Mouse (Mus musculus): ENCODE data around the gene Ccpg1os. TPM values are rescaled to one million over a fixed set of nuclear protein-coding genes. Genes with fewer than 3 reads are reported as not detected.

Gene Ccpg1os
- polyA plus RNA-seq (2014; fragmentation: Nextera tagmentation; extraction: Ambion mirVana) = 26.0 and 28.2 TPM in 2 replicates

DNA sequence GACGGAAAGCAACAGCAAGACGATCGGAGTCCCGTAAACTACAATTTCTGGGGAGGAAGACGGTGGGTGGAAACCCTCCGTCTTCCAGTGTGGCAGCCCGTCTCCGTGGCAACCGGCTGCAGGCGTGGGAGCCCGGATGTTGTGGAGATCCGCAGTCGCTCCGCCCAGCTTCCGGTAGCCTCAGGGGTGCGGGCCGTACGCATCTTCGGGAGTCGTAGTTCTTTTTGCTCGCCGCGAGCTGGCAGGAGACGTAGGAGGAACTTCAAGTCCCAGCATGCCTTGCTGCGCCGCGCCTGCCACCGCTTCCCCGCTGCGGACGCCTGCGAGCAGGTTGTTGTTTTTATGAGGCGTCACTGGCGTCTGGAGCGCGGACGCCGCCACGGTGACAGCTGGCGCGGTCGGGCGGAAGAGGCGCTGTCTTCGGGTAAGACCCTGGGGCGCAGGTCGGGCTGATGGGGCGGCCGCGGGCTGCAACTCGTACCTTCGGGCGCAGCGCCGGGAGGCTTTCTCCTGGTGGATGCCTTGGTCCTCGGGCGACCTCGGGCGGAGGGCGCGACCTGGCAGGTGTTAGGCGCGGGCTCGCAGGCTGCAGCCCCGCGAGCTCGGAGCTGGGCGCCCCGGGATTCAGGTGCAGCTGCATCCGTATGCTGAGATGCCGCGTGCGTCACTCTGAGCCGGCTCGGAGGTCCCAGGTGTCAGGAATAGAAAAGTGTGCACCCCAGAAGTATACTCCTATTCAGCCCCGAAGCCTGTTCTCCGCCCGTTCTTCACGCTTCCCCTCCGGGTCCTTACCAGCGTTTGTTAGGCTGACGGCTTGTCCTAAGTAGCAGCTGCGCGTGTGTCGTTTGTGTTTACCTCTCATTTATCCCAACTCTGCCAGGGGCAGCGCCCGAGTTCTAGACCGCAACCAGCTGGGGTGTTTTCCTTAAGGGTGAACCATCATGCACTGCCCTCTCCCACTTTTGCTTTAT lies at the start of gene Ccpg1os, which contains the start of gene Ccpg1:
Gene Ccpg1os, minus strand, starts transcription at position 133 of the 971 bp plus-strand sequence.
Gene Ccpg1, plus strand, starts transcription at position 180 of the 971 bp plus-strand sequence.
- peak within 1 kb of the TSS; percentile 88 for H3K4me2 ChIP-seq (ENCODE audit: low read length)
- peak within 1 kb of the TSS; percentile 86 for H3K9ac ChIP-seq (ENCODE audit: low read length)
- peak within 1 kb of the TSS; percentile 81 for H3K4me3 ChIP-seq (ENCODE audit: low read depth, low read length)
- H3K36me3 ChIP-seq (ENCODE audit: control insufficient read depth, insufficient read depth, low read length) = no peaks in the 10 kb centered on the region
- WGBS = under 1% methylated on average over 87 of the region's 88 CpGs
- H3K9me3 ChIP-seq (replicated peaks; ENCODE audit: control insufficient read depth, low read length) = no peaks in the 10 kb centered on the region
- H3K4me1 ChIP-seq (ENCODE audit: control insufficient read depth, insufficient read depth, low read length) = peaks cover 9% of the 10 kb centered on the region
- ATAC-seq (peak; percentile 100), DNase-seq (ENCODE audit: low spot score) (peak; percentile 99)
- H3K27me3 ChIP-seq (replicated peaks; ENCODE audit: control insufficient read depth, insufficient read depth, low read length) = no peaks in the 10 kb centered on the region
- H3K27ac ChIP-seq (ENCODE audit: low read depth, low read length) = peak within 1 kb of the TSS; percentile 88

DNA sequence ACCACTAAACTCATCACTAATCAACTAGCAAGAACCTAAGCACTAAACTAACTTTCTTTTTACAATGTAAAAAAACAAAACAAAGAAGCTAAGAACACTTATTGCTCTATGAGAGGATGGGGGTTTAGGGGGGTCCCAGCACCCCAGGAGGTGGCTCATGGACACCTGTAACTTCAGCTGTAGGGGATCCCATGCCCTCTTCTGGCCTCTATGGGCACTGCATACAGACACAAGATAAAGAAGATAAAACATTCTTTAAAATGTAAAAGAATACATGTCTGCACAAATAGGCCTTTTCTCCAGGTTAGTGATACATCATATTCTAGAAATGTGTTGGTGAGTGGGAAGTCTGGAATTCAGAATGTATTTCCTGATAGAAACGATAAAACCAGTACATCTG lies 48.2 kb upstream of the Ccpg1os start:
- Histone ChIP-seq H3K4me2 (ENCODE audit: low read length) (no peak overlapping the region), H3K4me3 (ENCODE audit: low read depth, low read length) (no peak overlapping the region), H3K9me3 (replicated peaks; ENCODE audit: control insufficient read depth, low read length) (no peaks in the 10 kb centered on the region), H3K36me3 (ENCODE audit: control insufficient read depth, insufficient read depth, low read length) (peaks cover 44% of the 10 kb centered on the region), H3K27ac (ENCODE audit: low read depth, low read length) (no peak overlapping the region), H3K27me3 (replicated peaks; ENCODE audit: control insufficient read depth, insufficient read depth, low read length) (no peaks in the 10 kb centered on the region), H3K4me1 (ENCODE audit: control insufficient read depth, insufficient read depth, low read length) (no peaks in the 10 kb centered on the region), H3K9ac (ENCODE audit: low read length) (no peak overlapping the region)
- ATAC-seq (no peak), DNase-seq (ENCODE audit: low spot score) (no peak)
- WGBS = 94% methylated on average over 1 of the region's 1 CpGs

DNA sequence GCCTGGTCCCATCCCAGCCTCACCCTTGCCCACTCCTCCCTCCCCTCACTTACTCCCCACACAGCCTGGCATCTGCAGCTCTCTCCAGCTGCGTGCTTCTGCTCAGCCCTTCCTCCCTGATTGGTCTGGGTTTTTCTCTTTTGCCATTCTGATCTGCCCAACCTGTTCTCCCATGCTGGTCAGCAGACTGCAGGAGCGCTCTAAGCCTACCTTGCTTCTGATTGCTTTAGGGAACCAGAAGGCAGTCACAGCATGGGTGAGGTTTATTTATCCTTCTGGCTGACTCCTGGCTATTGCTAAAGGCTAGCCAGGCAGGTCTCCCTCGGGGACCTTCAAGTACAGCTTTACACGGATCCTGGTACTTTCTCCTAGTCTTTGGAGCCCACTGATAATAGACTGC lies 46.2 kb upstream of the Ccpg1os start:
- Histone ChIP-seq H3K27ac (ENCODE audit: low read depth, low read length) (no peak overlapping the region), H3K4me1 (ENCODE audit: control insufficient read depth, insufficient read depth, low read length) (no peaks in the 10 kb centered on the region), H3K4me2 (ENCODE audit: low read length) (no peak overlapping the region), H3K27me3 (replicated peaks; ENCODE audit: control insufficient read depth, insufficient read depth, low read length) (no peaks in the 10 kb centered on the region), H3K4me3 (ENCODE audit: low read depth, low read length) (no peak overlapping the region), H3K36me3 (ENCODE audit: control insufficient read depth, insufficient read depth, low read length) (peaks cover 45% of the 10 kb centered on the region), H3K9me3 (replicated peaks; ENCODE audit: control insufficient read depth, low read length) (no peaks in the 10 kb centered on the region), H3K9ac (ENCODE audit: low read length) (no peak overlapping the region)
- DNase-seq (ENCODE audit: low spot score) (no peak), ATAC-seq (no peak)
- 84% methylated on average over 4 of the region's 4 CpGs for WGBS

DNA sequence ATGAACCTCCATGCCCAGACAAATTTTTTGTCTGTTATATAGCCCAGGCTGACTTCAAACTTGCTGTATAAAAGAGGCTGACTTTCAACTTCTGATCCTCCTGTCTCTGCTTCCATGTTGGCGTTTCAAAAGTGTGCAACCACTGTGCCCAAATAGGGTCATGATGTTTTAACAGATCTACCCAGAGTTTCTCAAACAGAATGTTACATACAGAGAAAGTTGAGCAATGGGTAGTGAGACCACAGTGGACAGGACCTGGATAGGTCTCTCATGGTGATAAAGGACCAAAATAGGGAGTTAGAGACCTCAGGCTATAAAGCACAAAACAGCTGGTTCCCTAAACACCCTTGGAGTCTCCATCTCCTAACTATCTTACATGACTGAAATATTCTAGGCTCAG lies 45.3 kb upstream of the Ccpg1os start:
- DNase-seq (ENCODE audit: low spot score) (no peak), ATAC-seq (no peak)
- no peaks in the 10 kb centered on the region for H3K4me1 ChIP-seq (ENCODE audit: control insufficient read depth, insufficient read depth, low read length)
- 92% methylated on average over 1 of the region's 1 CpGs for WGBS
- H3K4me3 ChIP-seq (ENCODE audit: low read depth, low read length) = no peak overlapping the region
- peaks cover 45% of the 10 kb centered on the region for H3K36me3 ChIP-seq (ENCODE audit: control insufficient read depth, insufficient read depth, low read length)
- H3K9me3 ChIP-seq (replicated peaks; ENCODE audit: control insufficient read depth, low read length) = no peaks in the 10 kb centered on the region
- no peak overlapping the region for H3K9ac ChIP-seq (ENCODE audit: low read length)
- H3K27ac ChIP-seq (ENCODE audit: low read depth, low read length) = no peak overlapping the region
- H3K4me2 ChIP-seq (ENCODE audit: low read length) = no peak overlapping the region
- H3K27me3 ChIP-seq (replicated peaks; ENCODE audit: control insufficient read depth, insufficient read depth, low read length) = no peaks in the 10 kb centered on the region

DNA sequence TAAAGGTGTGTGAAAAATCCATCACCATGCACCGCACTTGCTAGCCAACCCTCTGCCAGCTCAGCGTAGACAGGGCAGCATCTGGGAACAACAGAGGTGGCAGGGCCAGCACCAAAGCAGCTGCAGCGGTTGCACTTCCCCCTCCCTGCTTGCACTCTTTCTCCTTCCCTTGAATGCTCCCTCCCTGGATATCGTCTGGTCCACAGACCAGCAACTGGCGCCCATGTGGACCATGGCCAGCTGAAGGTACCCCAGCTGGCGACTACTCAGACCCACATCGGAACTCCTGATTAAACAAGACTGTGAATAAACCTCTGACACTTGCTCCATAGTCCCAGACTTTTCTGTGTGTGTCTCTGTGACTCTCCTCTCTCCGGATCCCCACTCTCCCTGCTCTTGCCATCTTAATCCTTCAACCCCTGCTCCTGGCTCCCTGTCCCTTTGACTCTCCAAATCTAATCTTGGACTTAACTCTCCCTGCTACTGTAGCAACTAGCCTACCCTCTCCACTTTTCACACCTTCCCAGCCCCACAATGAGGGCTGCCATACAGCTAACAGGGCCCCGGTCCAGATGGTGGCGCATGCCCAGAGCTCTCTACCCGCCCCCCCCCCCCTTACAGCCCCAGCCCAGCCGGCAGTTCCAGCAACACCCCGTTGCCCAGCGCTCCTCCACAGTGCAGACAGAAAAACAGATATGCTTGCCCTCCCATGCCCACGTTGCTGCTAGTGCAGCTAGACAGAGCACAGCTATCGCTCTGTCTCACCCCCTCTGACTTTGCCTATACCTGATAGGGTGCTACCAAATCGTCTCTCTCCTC lies 40.8 kb upstream of the Ccpg1os start:
- H3K4me1 ChIP-seq (ENCODE audit: control insufficient read depth, insufficient read depth, low read length) = no peaks in the 10 kb centered on the region
- H3K36me3 ChIP-seq (ENCODE audit: control insufficient read depth, insufficient read depth, low read length) = peaks cover 24% of the 10 kb centered on the region; the same call in 1 of the 2 replicates
- H3K9me3 ChIP-seq (replicated peaks; ENCODE audit: control insufficient read depth, low read length) = no peaks in the 10 kb centered on the region
- WGBS = 22% methylated on average over 17 of the region's 17 CpGs
- H3K27ac ChIP-seq (ENCODE audit: low read depth, low read length) = peak overlapping the region; percentile 65
- H3K27me3 ChIP-seq (replicated peaks; ENCODE audit: control insufficient read depth, insufficient read depth, low read length) = no peaks in the 10 kb centered on the region
- DNase-seq (ENCODE audit: low spot score) = peak; percentile 66
- no peak overlapping the region for H3K4me3 ChIP-seq (ENCODE audit: low read depth, low read length)
- no peak overlapping the region for H3K9ac ChIP-seq (ENCODE audit: low read length)
- peak; percentile 92 for ATAC-seq
- peak overlapping the region; percentile 16; the same call in 1 of the 2 replicates for H3K4me2 ChIP-seq (ENCODE audit: low read length)

DNA sequence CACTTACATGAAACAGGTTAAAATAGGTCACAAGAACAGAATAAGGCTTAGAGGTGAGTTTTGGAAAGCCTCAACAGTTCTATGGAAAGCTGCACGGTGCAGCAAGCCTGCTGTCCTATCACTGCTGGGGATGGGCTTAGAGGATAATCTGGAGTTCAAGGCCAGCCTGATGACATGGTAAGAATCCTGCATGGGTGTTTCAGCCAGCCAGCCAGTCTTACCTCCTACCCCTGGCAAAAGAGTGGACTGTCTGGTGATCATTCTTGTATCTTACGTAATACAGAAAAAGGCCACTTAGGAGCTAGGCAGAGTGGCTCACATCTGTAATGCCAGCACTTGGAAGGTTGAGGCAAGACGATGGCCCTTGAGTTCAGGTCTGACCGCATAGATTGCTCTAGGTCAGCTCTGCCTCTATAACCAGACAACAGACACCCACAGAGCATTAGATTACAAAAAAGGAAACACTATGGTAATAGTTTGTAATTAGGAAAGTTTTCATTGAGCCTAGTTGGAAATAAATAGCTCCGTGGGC lies 35.5 kb upstream of the Ccpg1os start:
- Histone ChIP-seq H3K9ac (ENCODE audit: low read length) (no peak overlapping the region), H3K9me3 (replicated peaks; ENCODE audit: control insufficient read depth, low read length) (no peaks in the 10 kb centered on the region), H3K36me3 (ENCODE audit: control insufficient read depth, insufficient read depth, low read length) (peaks cover 59% of the 10 kb centered on the region), H3K4me1 (ENCODE audit: control insufficient read depth, insufficient read depth, low read length) (no peaks in the 10 kb centered on the region), H3K27ac (ENCODE audit: low read depth, low read length) (no peak overlapping the region), H3K27me3 (replicated peaks; ENCODE audit: control insufficient read depth, insufficient read depth, low read length) (no peaks in the 10 kb centered on the region), H3K4me3 (ENCODE audit: low read depth, low read length) (no peak overlapping the region), H3K4me2 (ENCODE audit: low read length) (no peak overlapping the region)
- 93% methylated on average over 5 of the region's 5 CpGs for WGBS
- DNase-seq (ENCODE audit: low spot score) (no peak), ATAC-seq (no peak)

DNA sequence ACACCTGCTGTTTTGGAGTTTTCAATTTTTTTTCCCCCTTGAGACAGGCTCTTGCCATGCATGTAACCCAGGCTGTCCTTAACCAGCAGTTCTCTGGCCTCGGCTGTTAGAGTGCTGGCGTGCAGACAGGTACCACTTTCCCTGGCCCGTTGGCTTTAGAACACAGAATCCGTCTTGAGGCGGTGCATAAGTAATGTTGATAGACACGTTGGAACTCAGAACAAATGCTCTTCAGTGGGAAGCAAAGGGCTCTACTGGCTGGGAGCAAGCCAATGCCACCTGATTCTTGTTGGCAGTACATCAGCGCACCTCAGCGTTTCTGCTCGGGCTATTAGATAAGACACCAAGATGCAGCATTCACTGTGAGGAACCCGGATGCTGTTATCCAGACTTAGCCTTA lies 34.7 kb upstream of the Ccpg1os start:
- WGBS = 90% methylated on average over 10 of the region's 10 CpGs
- Histone ChIP-seq H3K9ac (ENCODE audit: low read length) (no peak overlapping the region), H3K27ac (ENCODE audit: low read depth, low read length) (no peak overlapping the region), H3K4me1 (ENCODE audit: control insufficient read depth, insufficient read depth, low read length) (no peaks in the 10 kb centered on the region), H3K27me3 (replicated peaks; ENCODE audit: control insufficient read depth, insufficient read depth, low read length) (no peaks in the 10 kb centered on the region), H3K4me3 (ENCODE audit: low read depth, low read length) (no peak overlapping the region), H3K4me2 (ENCODE audit: low read length) (no peak overlapping the region), H3K36me3 (ENCODE audit: control insufficient read depth, insufficient read depth, low read length) (peaks cover 67% of the 10 kb centered on the region), H3K9me3 (replicated peaks; ENCODE audit: control insufficient read depth, low read length) (no peaks in the 10 kb centered on the region)
- DNase-seq (ENCODE audit: low spot score) (no peak), ATAC-seq (no peak)

DNA sequence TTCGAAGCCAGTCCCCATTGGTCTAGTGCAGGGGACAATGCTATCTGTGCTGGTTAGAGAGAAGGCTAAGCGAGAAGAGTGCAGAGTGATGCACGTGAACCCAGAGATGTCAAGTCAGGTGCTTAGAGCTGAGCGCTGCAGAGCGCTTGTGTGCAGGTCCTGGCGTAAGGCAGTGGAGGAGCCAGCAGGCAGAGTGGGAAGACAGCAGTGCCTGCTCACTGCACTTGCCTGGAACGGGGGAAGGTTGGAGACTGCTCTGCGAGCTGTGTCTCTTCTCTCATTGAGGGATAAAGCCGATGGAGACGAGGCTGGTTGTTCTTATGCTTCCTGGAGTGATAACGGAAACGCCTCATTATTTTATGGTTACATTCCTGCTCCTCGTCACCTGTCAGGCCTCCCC lies 29.5 kb upstream of the Ccpg1os start:
- 92% methylated on average over 13 of the region's 13 CpGs for WGBS
- ATAC-seq (no peak), DNase-seq (ENCODE audit: low spot score) (no peak)
- H3K4me1 ChIP-seq (ENCODE audit: control insufficient read depth, insufficient read depth, low read length) = no peaks in the 10 kb centered on the region
- peaks cover 95% of the 10 kb centered on the region for H3K36me3 ChIP-seq (ENCODE audit: control insufficient read depth, insufficient read depth, low read length)
- H3K9me3 ChIP-seq (replicated peaks; ENCODE audit: control insufficient read depth, low read length) = no peaks in the 10 kb centered on the region
- H3K4me2 ChIP-seq (ENCODE audit: low read length) = no peak overlapping the region
- no peak overlapping the region for H3K9ac ChIP-seq (ENCODE audit: low read length)
- H3K27me3 ChIP-seq (replicated peaks; ENCODE audit: control insufficient read depth, insufficient read depth, low read length) = no peaks in the 10 kb centered on the region
- H3K27ac ChIP-seq (ENCODE audit: low read depth, low read length) = no peak overlapping the region
- H3K4me3 ChIP-seq (ENCODE audit: low read depth, low read length) = no peak overlapping the region
